Mouse (Mus musculus) heart, embryonic 11.5 days (tissue): ENCODE measurements around the gene Nfkb2. TPM values are rescaled to one million over a fixed set of nuclear protein-coding genes. Genes with fewer than 3 reads are reported as not detected.
A peak's percentile ranks its signal among the peaks of the same experiment; 100 is the strongest.

Source experiments
- ATAC-seq: fragments of 200-750 bp; cut with Nextera tagmentation; replicated peaks from 2 replicates; pipeline ENCODE4 v1.8.0; 2017; ENCODE audit warnings: moderate library complexity; ENCODE audit not compliant: insufficient number of reproducible peaks, low FRiP score, low TSS enrichment
- H3K27ac ChIP-seq: fragments of 300-500 bp; sonication (generic); 2 replicates; pipeline ENCODE4 v1.5.1; 2014; ENCODE audit warnings: mild to moderate bottlenecking, low read depth, low read length
- H3K27me3 ChIP-seq: fragments of 300-500 bp; sonication (generic); 2 replicates; pipeline ENCODE4 v1.6.1; 2014; ENCODE audit warnings: mild to moderate bottlenecking, low read length, mixed read lengths; ENCODE audit not compliant: control insufficient read depth, insufficient read depth
- H3K36me3 ChIP-seq: fragments of 300-500 bp; sonication (generic); 2 replicates; pipeline ENCODE4 v1.6.1; 2014; ENCODE audit warnings: mild to moderate bottlenecking, low read length, moderate library complexity, mixed read lengths; ENCODE audit not compliant: control insufficient read depth, insufficient read depth
- H3K4me1 ChIP-seq: fragments of 300-500 bp; sonication (generic); 2 replicates; pipeline ENCODE4 v1.6.1; 2014; ENCODE audit warnings: low read length; ENCODE audit not compliant: control insufficient read depth, insufficient read depth
- H3K4me2 ChIP-seq: fragments of 300-500 bp; sonication (generic); 2 replicates; pipeline ENCODE4 v1.6.1; 2014; ENCODE audit warnings: mild to moderate bottlenecking, moderate library complexity
- H3K4me3 ChIP-seq: fragments of 300-500 bp; sonication (generic); 2 replicates; pipeline ENCODE4 v1.5.1; 2014; ENCODE audit warnings: low read depth, low read length
- H3K9ac ChIP-seq: fragments of 300-500 bp; sonication (generic); 2 replicates; pipeline ENCODE4 v1.6.1; 2014; ENCODE audit warnings: mild to moderate bottlenecking, low read depth, low read length, moderate library complexity
- H3K9me3 ChIP-seq: fragments of 300-500 bp; sonication (generic); replicated peaks from 2 replicates; pipeline ENCODE4 v1.6.1; 2016; ENCODE audit warnings: low read length; ENCODE audit not compliant: control insufficient read depth
- WGBS: fragments of 180-500 bp; shearing (Covaris S2); extraction: QIAGEN DNeasy Blood & Tissue Kit; methylation state at CpG from one replicate; pipeline ENCODE4 v1.1.7; 2014; ENCODE audit not compliant: insufficient replicate concordance; 5-methylcytosine and 5-hydroxymethylcytosine counted together
- polyA plus RNA-seq: library from polyadenylated mRNA; unstranded; fragments of >200 nt; fragmentation: Nextera tagmentation; extraction: Ambion mirVana; gene quantifications from 2 replicates; pipeline ENCODE4 v1.2.1, GENCODE M21; 2014

Gene Nfkb2
- polyA plus RNA-seq, 1 experiment from 2014 or later: 7.3 TPM

- 75% methylated on average over 9 of the region's 9 CpGs for WGBS
- Histone ChIP-seq H3K36me3 (peaks cover 5% of the 10 kb centered on the region; the same call in 1 of the 2 replicates), H3K4me2 (no peak overlapping the region), H3K27me3 (peaks cover 74% of the 10 kb centered on the region), H3K9ac (no peak overlapping the region), H3K4me1 (peaks cover 34% of the 10 kb centered on the region), H3K27ac (no peak overlapping the region), H3K4me3 (no peak overlapping the region), H3K9me3 (no peaks in the 10 kb centered on the region)
- ATAC-seq: no peak
These were observed 9.0 kb downstream of the Nfkb2 start for GRCm38 (mm10) chr19:46313116-46313515.

GRCm38 (mm10) chr19:46313591-46313990 is 9.5 kb downstream of the Nfkb2 start:
- Histone ChIP-seq H3K27me3 (peaks cover 74% of the 10 kb centered on the region), H3K9ac (no peak overlapping the region), H3K27ac (no peak overlapping the region), H3K36me3 (peaks cover 5% of the 10 kb centered on the region; the same call in 1 of the 2 replicates), H3K4me3 (no peak overlapping the region), H3K9me3 (no peaks in the 10 kb centered on the region), H3K4me2 (no peak overlapping the region), H3K4me1 (peaks cover 33% of the 10 kb centered on the region)
- ATAC-seq: no peak
- WGBS: 67% methylated on average over 6 of the region's 6 CpGs

GRCm38 (mm10) chr19:46314151-46314601 is 10.1 kb downstream of the Nfkb2 start:
- WGBS: 9% methylated on average over 18 of the region's 18 CpGs
- no peak for ATAC-seq
- no peak overlapping the region for H3K4me3 ChIP-seq

GRCm38 (mm10) chr19:46314872-46315742 is 11.0 kb downstream of the Nfkb2 start:
- no peak overlapping the region for H3K9ac ChIP-seq
- H3K4me1 ChIP-seq: peaks cover 29% of the 10 kb centered on the region
- H3K4me3 ChIP-seq: no peak overlapping the region
- H3K27me3 ChIP-seq: peaks cover 83% of the 10 kb centered on the region
- no peak for ATAC-seq
- 28% methylated on average over 14 of the region's 14 CpGs for WGBS
- 0 out of 2 replicates have a peak overlapping the region, but pooled peaks have one; percentile 54 for H3K27ac ChIP-seq
- no peaks in the 10 kb centered on the region for H3K9me3 ChIP-seq
- H3K4me2 ChIP-seq: peak overlapping the region; percentile 64
- H3K36me3 ChIP-seq: peaks cover 5% of the 10 kb centered on the region; the same call in 1 of the 2 replicates

More at GRCm38 (mm10) chr19:46314151-46314601, 10.1 kb downstream of the Nfkb2 start:
- Histone ChIP-seq H3K27me3 (peaks cover 79% of the 10 kb centered on the region), H3K9me3 (no peaks in the 10 kb centered on the region), H3K9ac (no peak overlapping the region), H3K27ac (no peak overlapping the region), H3K4me1 (peaks cover 29% of the 10 kb centered on the region), H3K36me3 (peaks cover 5% of the 10 kb centered on the region; the same call in 1 of the 2 replicates), H3K4me2 (peak overlapping the region; percentile 64)

- Histone ChIP-seq H3K9ac (0 out of 2 replicates have a peak overlapping the region, but pooled peaks have one; percentile 16), H3K36me3 (peaks cover 2% of the 10 kb centered on the region; the same call in 1 of the 2 replicates), H3K9me3 (no peaks in the 10 kb centered on the region), H3K27ac (peak overlapping the region; percentile 58), H3K4me1 (peaks cover 29% of the 10 kb centered on the region), H3K4me2 (peak overlapping the region; percentile 64), H3K4me3 (peak overlapping the region; percentile 48), H3K27me3 (peaks cover 87% of the 10 kb centered on the region)
- 43% methylated on average over 12 of the region's 12 CpGs for WGBS
- ATAC-seq: no peak
These were observed 11.9 kb downstream of the Nfkb2 start for GRCm38 (mm10) chr19:46315752-46316610.

GRCm38 (mm10) chr19:46316846-46317545 is 12.9 kb downstream of the Nfkb2 start:
- 0 out of 2 replicates have a peak overlapping the region, but pooled peaks have one; percentile 58 for H3K27ac ChIP-seq
- H3K4me1 ChIP-seq: peaks cover 29% of the 10 kb centered on the region
- H3K4me3 ChIP-seq: peak overlapping the region; percentile 48

GRCm38 (mm10) chr19:46317546-46317885 is 13.4 kb downstream of the Nfkb2 start:
- H3K4me1 ChIP-seq: peaks cover 29% of the 10 kb centered on the region
- no peak overlapping the region for H3K27ac ChIP-seq
- peak overlapping the region; percentile 64 for H3K4me2 ChIP-seq
- peak overlapping the region; percentile 48; the same call in 1 of the 2 replicates for H3K9ac ChIP-seq
- no peaks in the 10 kb centered on the region for H3K9me3 ChIP-seq
- ATAC-seq: no peak
- peak overlapping the region; percentile 48 for H3K4me3 ChIP-seq
- H3K27me3 ChIP-seq: peaks cover 97% of the 10 kb centered on the region
- peaks cover 2% of the 10 kb centered on the region; the same call in 1 of the 2 replicates for H3K36me3 ChIP-seq
- 1% methylated on average over 34 of the region's 48 CpGs for WGBS

More at GRCm38 (mm10) chr19:46316846-46317545, 12.9 kb downstream of the Nfkb2 start:
- Histone ChIP-seq H3K9ac (peak overlapping the region; percentile 48; the same call in 1 of the 2 replicates), H3K36me3 (peaks cover 2% of the 10 kb centered on the region; the same call in 1 of the 2 replicates), H3K9me3 (no peaks in the 10 kb centered on the region), H3K27me3 (peaks cover 94% of the 10 kb centered on the region), H3K4me2 (peak overlapping the region; percentile 64)
- 34% methylated on average over 15 of the region's 15 CpGs for WGBS
- ATAC-seq: no peak
